Mouse (Mus musculus) myocyte (in vitro differentiated cells): Measurements from ENCODE around the gene Tmem182. TPM values are rescaled to one million over a fixed set of nuclear protein-coding genes. Genes with fewer than 3 reads are reported as not detected.

Experiments used
- H3K27me3 ChIP-seq: one replicate; pipeline ENCODE4 v1.6.1; 2011; ENCODE audit not compliant: control insufficient read depth, insufficient read depth, insufficient read length
- H3K36me3 ChIP-seq: one replicate; pipeline ENCODE4 v1.6.1; 2011; ENCODE audit not compliant: control insufficient read depth, insufficient read depth
- H3K4me2 ChIP-seq: one replicate; pipeline ENCODE4 v1.6.1; 2011; ENCODE audit warnings: low read depth, control low read depth
- H3K4me3 ChIP-seq: one replicate; pipeline ENCODE4 v1.5.1; 2011; ENCODE audit warnings: mild to moderate bottlenecking, control low read depth, moderate library complexity
- H3K79me2 ChIP-seq: one replicate; pipeline ENCODE4 v1.6.1; 2011; ENCODE audit not compliant: control insufficient read depth, insufficient read depth
- H3ac ChIP-seq: one replicate; pipeline ENCODE4 v1.6.1; 2011; ENCODE audit not compliant: control insufficient read depth, insufficient read length
- CEBPB ChIP-seq: IDR thresholded peaks from 2 replicates; pipeline ENCODE4 v1.6.1; 2011; ENCODE audit warnings: mild to moderate bottlenecking, moderate library complexity; ENCODE audit not compliant: poor library complexity, insufficient read depth, severe bottlenecking
- E2F4 ChIP-seq: IDR thresholded peaks from one replicate; pipeline ENCODE4 v1.6.1; 2011; ENCODE audit warnings: mild to moderate bottlenecking, control low read depth, moderate library complexity; ENCODE audit not compliant: insufficient read depth
- MAX ChIP-seq: IDR thresholded peaks from one replicate; pipeline ENCODE4 v1.6.1; 2011; ENCODE audit warnings: low read depth, mild to moderate bottlenecking, control low read depth
- MYOD1 ChIP-seq, 3 experiments: IDR thresholded peaks; one replicate each; pipeline ENCODE4 v1.6.1; 2011; ENCODE audit warnings: control low read depth in 2 of 3, low read depth in 2 of 3, mild to moderate bottlenecking in 2 of 3, moderate library complexity in 1 of 3; ENCODE audit not compliant: insufficient read length in 2 of 3, control insufficient read depth in 1 of 3
- MYOG ChIP-seq, 3 experiments: IDR thresholded peaks; one replicate each; pipeline ENCODE4 v1.6.1; 2011; ENCODE audit warnings: control low read depth in 2 of 3, low read depth in 2 of 3, mild to moderate bottlenecking in 2 of 3; ENCODE audit not compliant: insufficient read length in 2 of 3, control insufficient read depth in 1 of 3, insufficient read depth in 1 of 3
- POLR2A ChIP-seq: IDR thresholded peaks from one replicate; pipeline ENCODE4 v1.6.1; 2011; ENCODE audit warnings: low read depth, mild to moderate bottlenecking, control low read depth, moderate library complexity; ENCODE audit not compliant: insufficient read length
- POLR2AphosphoS2 ChIP-seq: IDR thresholded peaks from one replicate; pipeline ENCODE4 v1.6.1; 2011; ENCODE audit warnings: low read depth, control low read depth; ENCODE audit not compliant: insufficient read length
- REST ChIP-seq: IDR thresholded peaks from one replicate; pipeline ENCODE4 v1.6.1; 2011; ENCODE audit warnings: mild to moderate bottlenecking, control low read depth, moderate library complexity; ENCODE audit not compliant: insufficient read depth, insufficient read length
- SRF ChIP-seq: IDR thresholded peaks from one replicate; pipeline ENCODE4 v1.6.1; 2011; ENCODE audit warnings: low read depth; ENCODE audit not compliant: control insufficient read depth, insufficient read length
- TCF12 ChIP-seq: IDR thresholded peaks from one replicate; pipeline ENCODE4 v1.6.1; 2011; ENCODE audit warnings: mild to moderate bottlenecking, control low read depth; ENCODE audit not compliant: poor library complexity, insufficient read depth, severe bottlenecking
- TCF3 ChIP-seq: IDR thresholded peaks from one replicate; pipeline ENCODE4 v1.6.1; 2011; ENCODE audit warnings: low read depth, control low read depth; ENCODE audit not compliant: insufficient read length
- USF1 ChIP-seq: IDR thresholded peaks from one replicate; pipeline ENCODE4 v1.6.1; 2011; ENCODE audit warnings: low read depth, mild to moderate bottlenecking, control low read depth, moderate library complexity
- polyA plus RNA-seq: library from polyadenylated mRNA; unstranded; fragments of >200 nt; fragmentation: generic; extraction: Trizol; gene quantifications from one replicate; pipeline ENCODE4 v1.2.1, GENCODE M21; 2012; ENCODE audit warnings: missing spikeins

Gene Tmem182
- polyA plus RNA-seq, 1 experiment = 58.0 TPM

DNA sequence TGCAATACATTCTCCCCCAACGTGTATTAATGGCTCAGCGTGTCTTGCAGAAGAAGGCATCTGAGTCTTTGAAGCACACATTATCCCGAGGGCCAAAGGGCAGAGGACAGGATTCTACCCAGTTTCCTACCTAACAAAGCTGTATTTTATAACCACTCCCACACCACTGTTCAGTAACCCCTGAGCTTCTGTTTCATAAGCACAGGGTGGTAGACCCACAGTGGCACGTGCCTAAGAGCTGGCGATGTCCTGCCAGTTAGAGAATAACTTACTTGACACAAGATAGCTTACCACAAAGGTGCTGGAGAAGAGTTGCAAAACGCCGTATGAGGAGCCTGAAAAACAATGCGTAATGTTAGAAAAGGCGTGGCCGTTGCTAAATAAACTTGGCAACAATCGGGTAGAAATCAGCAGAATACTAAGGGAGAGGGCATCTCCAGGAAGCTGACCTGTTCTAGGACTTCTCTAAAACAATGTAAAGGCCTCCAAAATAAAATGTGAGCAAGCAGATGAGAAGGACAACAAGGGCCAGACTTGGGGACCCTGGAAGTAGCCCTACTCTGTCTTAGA lies 19.4 kb upstream of the Tmem182 start:
- Histone ChIP-seq H3K27me3 (no peaks in the 10 kb centered on the region), H3K36me3 (no peaks in the 10 kb centered on the region), H3ac (no peak overlapping the region), H3K4me2 (no peak overlapping the region), H3K79me2 (no peaks in the 10 kb centered on the region), H3K4me3 (no peak overlapping the region)
- TF ChIP-seq REST = no peak
- no peak for TF ChIP-seq CEBPB
- no peak for TF ChIP-seq TCF3
- no peak for TF ChIP-seq POLR2AphosphoS2

DNA sequence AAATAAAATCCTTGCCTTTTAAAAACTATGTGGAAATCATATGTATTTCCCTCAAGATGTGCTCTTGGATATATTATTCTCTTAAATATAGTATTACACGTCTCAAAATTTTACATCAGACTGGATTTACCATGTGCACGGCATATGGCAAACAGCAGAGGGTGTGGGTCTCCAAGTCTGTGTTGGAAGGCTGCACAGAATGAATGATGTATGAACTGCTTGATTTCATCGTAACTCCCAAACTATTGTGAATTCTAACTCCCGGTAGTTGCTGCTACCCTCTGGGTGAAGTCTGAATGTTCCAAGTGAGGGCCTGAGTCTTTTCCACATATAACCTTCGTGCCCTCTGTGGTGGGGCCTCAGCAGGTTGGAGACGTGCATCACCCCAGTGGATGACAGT lies 16.4 kb upstream of the Tmem182 start:
- H3K27me3 ChIP-seq = no peaks in the 10 kb centered on the region
- no peak overlapping the region for H3K4me3 ChIP-seq
- H3K79me2 ChIP-seq = no peaks in the 10 kb centered on the region
- no peaks in the 10 kb centered on the region for H3K36me3 ChIP-seq
- no peak for TF ChIP-seq REST
- TF ChIP-seq TCF3 = no peak
- no peak for TF ChIP-seq MAX
- TF ChIP-seq CEBPB = no peak
- no peak for TF ChIP-seq TCF12
- TF ChIP-seq MYOD1 (IDR thresholded peaks at IDR 0.05; ENCODE audit: control insufficient read depth in 1 of 3, insufficient read length in 2 of 3, low read depth in 2 of 3) = no peak
- TF ChIP-seq E2F4 = no peak
- no peak for TF ChIP-seq POLR2AphosphoS2
- peak overlapping the region; percentile 86 for H3K4me2 ChIP-seq
- no peak overlapping the region for H3ac ChIP-seq

DNA sequence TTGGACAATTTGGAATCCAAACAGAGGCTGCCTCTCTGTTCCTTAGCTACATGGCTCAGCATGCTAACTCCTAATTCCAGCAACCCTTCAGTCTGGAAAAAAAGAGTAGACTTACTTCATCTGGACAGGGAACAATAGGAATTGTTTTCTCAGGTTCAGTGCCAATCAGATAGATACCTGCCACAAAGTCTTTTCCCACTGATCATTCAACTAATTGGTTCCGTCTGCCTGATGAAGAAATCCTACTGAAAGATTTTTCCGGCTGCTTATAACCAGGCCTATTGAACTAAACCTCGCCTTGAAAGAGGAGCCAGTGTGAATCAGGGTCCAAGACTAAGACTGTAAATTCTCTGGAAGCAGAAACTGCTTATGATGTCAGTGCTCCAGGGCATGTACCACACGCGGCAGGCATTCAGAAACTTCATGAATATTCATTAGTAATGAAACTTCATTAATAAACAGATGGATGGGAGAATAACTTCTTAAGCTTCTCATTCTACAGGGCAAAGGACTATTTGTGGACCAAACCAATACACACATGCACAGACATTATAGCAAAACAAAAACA lies 15.7 kb upstream of the Tmem182 start:
- H3K79me2 ChIP-seq = no peaks in the 10 kb centered on the region
- TF ChIP-seq TCF3 (no peak), POLR2A (no peak), USF1 (no peak), SRF (no peak), E2F4 (no peak), POLR2AphosphoS2 (no peak), MYOG (IDR thresholded peaks at IDR 0.05; ENCODE audit: control insufficient read depth in 1 of 3, insufficient read depth in 1 of 3, insufficient read length in 2 of 3, low read depth in 2 of 3) (no peak), REST (no peak), MYOD1 (IDR thresholded peaks at IDR 0.05; ENCODE audit: control insufficient read depth in 1 of 3, insufficient read length in 2 of 3, low read depth in 2 of 3) (no peak), CEBPB (no peak), MAX (no peak), TCF12 (no peak)
- H3K4me2 ChIP-seq = peak overlapping the region; percentile 86
- no peaks in the 10 kb centered on the region for H3K27me3 ChIP-seq
- H3K4me3 ChIP-seq = peak overlapping the region; percentile 45
- no peaks in the 10 kb centered on the region for H3K36me3 ChIP-seq
- H3ac ChIP-seq = no peak overlapping the region

DNA sequence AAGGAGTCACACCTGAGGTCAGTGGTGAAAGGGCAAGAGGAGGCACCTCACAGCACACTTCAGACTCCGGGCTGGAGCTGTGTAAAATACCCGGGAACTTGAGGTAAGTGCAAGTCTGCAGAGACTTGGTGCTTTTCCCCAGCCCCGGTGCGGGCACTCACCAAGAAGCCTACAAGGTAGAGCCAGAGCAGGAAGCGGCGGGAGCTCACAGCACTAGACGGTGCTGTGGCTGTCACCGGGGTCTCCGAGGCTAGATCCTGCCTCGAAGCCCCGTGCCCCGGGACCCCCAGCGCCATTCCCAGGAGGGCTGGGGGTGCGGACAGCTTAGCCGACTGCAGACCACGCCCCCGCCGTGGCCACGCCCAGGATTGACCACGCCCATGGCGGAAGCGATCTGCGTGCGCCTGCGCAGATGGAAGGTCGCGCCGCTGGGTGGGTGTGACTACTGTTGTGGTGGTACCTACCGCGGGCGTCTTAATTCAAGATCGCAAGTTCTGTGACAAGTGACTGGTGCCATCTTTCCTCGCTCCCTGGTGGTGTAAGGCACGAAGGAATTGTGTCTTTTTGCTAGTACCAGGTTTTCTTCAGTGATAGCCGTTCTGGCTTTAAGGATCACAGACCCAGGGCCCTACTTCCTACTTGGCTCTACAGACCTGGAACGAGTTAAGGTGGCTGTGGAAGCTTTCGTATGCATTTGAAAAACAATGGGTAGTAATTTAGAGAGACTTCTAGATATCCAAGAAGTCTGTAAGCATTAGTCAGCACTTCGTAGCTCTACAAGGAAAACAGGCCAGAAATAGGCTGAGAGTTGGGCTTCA lies 14.9 kb upstream of the Tmem182 start, which contains the start of gene Mfsd9:
Mfsd9 (minus strand) TSS at position 364 of the 818 bp plus-strand sequence.
- Histone ChIP-seq H3K27me3 (no peaks in the 10 kb centered on the region), H3ac (no peak within 1 kb of the TSS), H3K4me2 (peak within 1 kb of the TSS; percentile 86), H3K36me3 (no peaks in the 10 kb centered on the region), H3K79me2 (no peaks in the 10 kb centered on the region), H3K4me3 (peak within 1 kb of the TSS; percentile 45)
- TF ChIP-seq POLR2A (peak; percentile 61), MYOG (IDR thresholded peaks at IDR 0.05; ENCODE audit: control insufficient read depth in 1 of 3, insufficient read depth in 1 of 3, insufficient read length in 2 of 3, low read depth in 2 of 3) (no peak), MAX (no peak)

DNA sequence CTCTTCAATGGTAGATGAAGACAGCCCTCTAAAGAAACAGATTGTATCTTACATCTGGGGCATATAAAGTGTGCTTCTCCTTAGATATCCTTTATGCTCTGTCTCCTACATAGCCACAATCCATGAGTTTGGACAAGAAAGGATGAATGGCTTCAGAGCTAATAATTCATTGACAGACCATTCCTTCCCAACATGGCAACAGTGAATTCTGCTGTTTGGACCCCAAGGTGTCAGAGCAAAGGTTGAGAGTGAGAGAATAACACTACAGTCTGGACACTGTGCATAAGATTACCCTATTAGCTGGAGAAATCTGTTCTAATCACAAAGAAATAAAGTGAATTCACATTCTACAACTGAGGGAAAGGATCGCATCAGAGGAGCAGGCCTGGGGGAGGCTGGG lies 9.9 kb upstream of the Tmem182 start:
- no peaks in the 10 kb centered on the region for H3K27me3 ChIP-seq
- TF ChIP-seq SRF = no peak
- TF ChIP-seq MYOG (IDR thresholded peaks at IDR 0.05; ENCODE audit: control insufficient read depth in 1 of 3, insufficient read depth in 1 of 3, insufficient read length in 2 of 3, low read depth in 2 of 3) = no peak
- no peak for TF ChIP-seq POLR2A
- no peak for TF ChIP-seq TCF12
- no peak for TF ChIP-seq CEBPB
- no peak for TF ChIP-seq MAX
- TF ChIP-seq E2F4 = no peak
- no peak for TF ChIP-seq MYOD1 (IDR thresholded peaks at IDR 0.05; ENCODE audit: control insufficient read depth in 1 of 3, insufficient read length in 2 of 3, low read depth in 2 of 3)
- no peak for TF ChIP-seq TCF3
- no peak for TF ChIP-seq POLR2AphosphoS2
- H3K4me3 ChIP-seq = no peak overlapping the region
- no peaks in the 10 kb centered on the region for H3K36me3 ChIP-seq
- H3ac ChIP-seq = no peak overlapping the region
- H3K79me2 ChIP-seq = no peaks in the 10 kb centered on the region
- no peak overlapping the region for H3K4me2 ChIP-seq
